Mouse (Mus musculus) heart, postnatal 0 days (tissue): ENCODE results near the gene Pbx2. TPM values are rescaled to one million over a fixed set of nuclear protein-coding genes. Genes with fewer than 3 reads are reported as not detected.

Source experiments
- ATAC-seq: fragments of 200-750 bp; cut with Nextera tagmentation; 2 replicates; pipeline ENCODE4 v1.8.0; 2017; ENCODE audit warnings: low read depth, moderate number of reproducible peaks, moderate library complexity; ENCODE audit not compliant: insufficient read depth
- DNase-seq: peaks from one replicate; pipeline ENCODE4 v3.0.0-alpha.2; 2016; ENCODE audit warnings: low spot score
- H3K27ac ChIP-seq: fragments of 300-500 bp; sonication (generic); 2 replicates; pipeline ENCODE4 v1.5.1; 2014; ENCODE audit warnings: low read depth, mild to moderate bottlenecking
- H3K27me3 ChIP-seq: fragments of 300-500 bp; sonication (generic); 2 replicates; pipeline ENCODE4 v1.6.1; 2014; ENCODE audit warnings: low read length, mixed read lengths; ENCODE audit not compliant: control insufficient read depth, insufficient read depth
- H3K36me3 ChIP-seq: fragments of 300-500 bp; sonication (generic); replicated peaks from 2 replicates; pipeline ENCODE4 v1.6.1; 2014; ENCODE audit warnings: low read length, mixed read lengths; ENCODE audit not compliant: control insufficient read depth, insufficient read depth
- H3K4me1 ChIP-seq: fragments of 300-500 bp; sonication (generic); 2 replicates; pipeline ENCODE4 v1.6.1; 2014; ENCODE audit warnings: antibody characterized with exemption; ENCODE audit not compliant: control insufficient read depth, insufficient read depth
- H3K4me2 ChIP-seq: fragments of 300-500 bp; sonication (generic); 2 replicates; pipeline ENCODE4 v1.6.1; 2014; ENCODE audit warnings: low read depth, mild to moderate bottlenecking, low read length, moderate library complexity
- H3K4me3 ChIP-seq: fragments of 300-500 bp; sonication (generic); 2 replicates; pipeline ENCODE4 v1.5.1; 2014; ENCODE audit warnings: low read depth, low read length
- H3K9ac ChIP-seq: fragments of 300-500 bp; sonication (generic); replicated peaks from 2 replicates; pipeline ENCODE4 v1.6.1; 2014; ENCODE audit warnings: low read depth, low read length, mixed read lengths
- H3K9me3 ChIP-seq: fragments of 300-500 bp; sonication (generic); replicated peaks from 2 replicates; pipeline ENCODE4 v1.6.1; 2016; ENCODE audit warnings: low read length; ENCODE audit not compliant: control insufficient read depth
- CTCF ChIP-seq: IDR thresholded peaks from 2 replicates; pipeline ENCODE4 v1.5.1; 2016; ENCODE audit warnings: antibody characterized with exemption, control low read depth, low read depth
- EP300 ChIP-seq: IDR thresholded peaks from 2 replicates; pipeline ENCODE4 v1.6.1; 2016; ENCODE audit warnings: antibody characterized with exemption, low read depth
- WGBS: fragments of 180-500 bp; shearing (Covaris S2); extraction: QIAGEN DNeasy Blood & Tissue Kit; methylation state at CpG from one replicate; pipeline ENCODE4 v1.1.7; 2014; 5-methylcytosine and 5-hydroxymethylcytosine counted together
- polyA plus RNA-seq: library from polyadenylated mRNA; unstranded; fragments of >200 nt; fragmentation: Nextera tagmentation; extraction: Ambion mirVana; gene quantifications from 2 replicates; pipeline ENCODE4 v1.2.1, GENCODE M21; 2015
- total RNA-seq: library from RNA; depleted of rRNA; stranded (reverse); fragments of >200 nt; gene quantifications from 2 replicates; pipeline ENCODE4 v1.2.3, GENCODE M21; 2014; ENCODE audit warnings: low replicate concordance

Pbx2 gene
- total and polyA plus RNA-seq, 2 experiments from 2014 or later, result 3.3 to 42.6 TPM

- no peaks in the 10 kb centered on the region for H3K27me3 ChIP-seq
- ATAC-seq (no peak), DNase-seq (no peak)
- H3K9ac ChIP-seq, result no peak overlapping the region
- H3K4me1 ChIP-seq, result peaks cover 5% of the 10 kb centered on the region; the same call in 1 of the 2 replicates
- H3K36me3 ChIP-seq, result no peaks in the 10 kb centered on the region
- 34% methylated on average over 8 of the region's 8 CpGs for WGBS
- peak overlapping the region; percentile 23 for H3K4me3 ChIP-seq
- H3K9me3 ChIP-seq, result no peaks in the 10 kb centered on the region
- TF ChIP-seq CTCF (no peak), EP300 (no peak)
- peak overlapping the region; percentile 38 for H3K4me2 ChIP-seq
- H3K27ac ChIP-seq, result peak overlapping the region; percentile 79
Observed at GRCm38 (mm10) chr17:34561200-34561599, 29.9 kb upstream of the Pbx2 start.

DNA sequence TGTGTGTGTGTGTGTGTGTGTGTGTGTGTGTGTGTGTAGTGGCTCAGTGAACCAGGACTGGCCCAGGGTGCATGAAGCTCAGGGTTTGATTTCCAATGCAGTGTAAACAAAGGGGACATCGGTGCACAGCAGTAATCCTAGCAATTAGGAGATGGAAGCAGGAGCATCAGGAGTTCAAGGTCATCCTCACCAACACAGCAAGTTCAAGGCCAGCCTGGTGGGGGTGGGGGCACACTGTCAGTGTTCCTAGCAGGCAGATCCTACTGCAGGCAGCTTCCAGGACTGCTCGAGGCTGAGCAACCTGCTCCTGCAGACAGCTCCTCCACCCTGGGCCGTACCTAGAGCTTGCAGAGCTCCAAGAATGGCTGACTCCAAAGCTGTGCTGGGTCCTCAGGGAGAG is 28.5 kb upstream of the Pbx2 start:
- no peak for ATAC-seq

DNA sequence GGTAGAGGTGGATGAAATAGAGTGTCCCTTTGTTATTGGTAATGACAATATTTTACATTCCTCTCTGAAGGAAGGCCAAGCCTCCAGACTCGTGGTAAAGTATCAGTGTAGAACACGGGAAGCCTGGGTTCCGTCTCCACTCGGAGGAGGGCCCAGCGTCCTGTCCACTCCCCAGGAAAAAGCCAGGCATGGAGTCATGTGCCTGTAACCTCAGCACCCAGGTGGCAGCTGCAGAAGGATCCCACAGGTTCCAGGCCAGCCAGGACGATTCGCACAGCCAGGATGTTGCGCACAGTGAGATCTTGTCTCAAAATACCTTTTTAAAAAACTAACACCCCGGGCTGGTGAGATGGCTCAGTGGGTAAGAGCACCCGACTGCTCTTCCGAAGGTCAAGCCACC is 27.7 kb upstream of the Pbx2 start:
- Histone ChIP-seq H3K4me3 (no peak overlapping the region), H3K9ac (no peak overlapping the region), H3K27ac (peak overlapping the region; percentile 93; the same call in 1 of the 2 replicates), H3K27me3 (no peaks in the 10 kb centered on the region; the same call in 1 of the 2 replicates), H3K9me3 (no peaks in the 10 kb centered on the region), H3K4me2 (no peak overlapping the region), H3K4me1 (peaks cover 5% of the 10 kb centered on the region; the same call in 1 of the 2 replicates), H3K36me3 (no peaks in the 10 kb centered on the region)
- WGBS, result 55% methylated on average over 11 of the region's 11 CpGs
- ATAC-seq, result no peak
- TF ChIP-seq CTCF (no peak), EP300 (no peak)
- no peak for DNase-seq

More for the DNA sequence above, 28.5 kb upstream of the Pbx2 start:
- TF ChIP-seq CTCF, result no peak
- TF ChIP-seq EP300, result no peak
- H3K36me3 ChIP-seq, result no peaks in the 10 kb centered on the region
- no peak overlapping the region for H3K4me2 ChIP-seq
- 53% methylated on average over 3 of the region's 3 CpGs for WGBS
- H3K4me1 ChIP-seq, result peaks cover 5% of the 10 kb centered on the region; the same call in 1 of the 2 replicates
- peak overlapping the region; percentile 30; the same call in 1 of the 2 replicates for H3K27ac ChIP-seq
- no peak overlapping the region for H3K9ac ChIP-seq
- no peaks in the 10 kb centered on the region for H3K9me3 ChIP-seq
- H3K4me3 ChIP-seq, result no peak overlapping the region
- no peaks in the 10 kb centered on the region; the same call in 1 of the 2 replicates for H3K27me3 ChIP-seq
- DNase-seq, result no peak

- Histone ChIP-seq H3K4me2 (peak within 1 kb of the TSS; percentile 58), H3K9ac (peak within 1 kb of the TSS; percentile 34), H3K9me3 (no peaks in the 10 kb centered on the region), H3K36me3 (no peaks in the 10 kb centered on the region), H3K27me3 (no peaks in the 10 kb centered on the region; the same call in 1 of the 2 replicates), H3K27ac (peak within 1 kb of the TSS; percentile 93), H3K4me3 (peak within 1 kb of the TSS; percentile 40), H3K4me1 (peaks cover 5% of the 10 kb centered on the region; the same call in 1 of the 2 replicates)
- no peak for TF ChIP-seq CTCF
- TF ChIP-seq EP300, result 0 out of 2 replicates have a peak, but pooled peaks have one; percentile 31
- ATAC-seq, result peak; percentile 80
- peak; percentile 51 for DNase-seq
- 13% methylated on average over 6 of the region's 6 CpGs for WGBS
Observed at GRCm38 (mm10) chr17:34564003-34564421, 27.1 kb upstream of the Pbx2 start, which contains the start of gene Notch4. TSS of gene Notch4 (plus strand) at chr17:34564268.

DNA sequence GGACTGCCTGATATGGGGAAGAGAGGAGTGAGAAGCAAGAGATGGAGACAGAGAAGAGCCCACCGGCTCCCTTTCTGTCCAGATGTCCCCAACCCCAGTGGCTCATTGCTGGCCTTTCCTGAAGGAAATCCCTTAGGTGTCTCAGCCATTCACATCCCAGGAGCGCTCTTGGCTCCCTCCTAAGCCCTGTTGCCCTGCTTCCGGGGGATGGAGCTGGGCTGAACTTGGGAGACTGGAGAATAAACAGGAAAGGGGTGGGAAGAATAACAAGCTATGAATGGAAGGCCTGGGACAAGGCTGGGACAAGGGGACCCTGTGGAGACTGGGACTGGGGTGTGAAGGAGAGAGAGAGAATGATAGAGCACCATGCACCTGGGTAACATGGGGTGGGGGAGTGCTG is 26.3 kb upstream of the Pbx2 start:
- TF ChIP-seq EP300 (peak; percentile 56; the same call in 1 of the 2 replicates), CTCF (no peak)
- H3K4me1 ChIP-seq, result peaks cover 5% of the 10 kb centered on the region; the same call in 1 of the 2 replicates
- peak overlapping the region; percentile 58 for H3K4me2 ChIP-seq
- peak overlapping the region; percentile 34; the same call in 1 of the 2 replicates for H3K9ac ChIP-seq
- peak; percentile 78 for DNase-seq
- H3K36me3 ChIP-seq, result no peaks in the 10 kb centered on the region
- 21% methylated on average over 3 of the region's 3 CpGs for WGBS
- peak overlapping the region; percentile 93 for H3K27ac ChIP-seq
- H3K27me3 ChIP-seq, result no peaks in the 10 kb centered on the region; the same call in 1 of the 2 replicates
- H3K9me3 ChIP-seq, result no peaks in the 10 kb centered on the region
- peak; percentile 67 for ATAC-seq
- H3K4me3 ChIP-seq, result peak overlapping the region; percentile 40
